ENCODE assay signal across 8 mouse cellular contexts in genomic region chrX:136707446-136708167, GRCm38 (mm10). TPM values are rescaled to one million over a fixed set of nuclear protein-coding genes. Genes with fewer than 3 reads are reported as not detected.
DNase-seq lines count a peak whose midpoint lies in the region; ATAC-seq and TF ChIP-seq lines count a peak whose summit lies in the region.

Tceal1 (plus strand) TSS chrX:136707982.

- 24% methylated on average over 15 of the region's 15 CpGs for WGBS in heart, embryonic 12.5 days
- WGBS in liver, embryonic 11.5 days, result 10% methylated on average over 15 of the region's 15 CpGs

- no peaks in the 10 kb centered on the region for H3K27me3 ChIP-seq in heart, embryonic 12.5 days (replicated peaks)
- H3K27me3 ChIP-seq in liver, embryonic 11.5 days (replicated peaks; ENCODE audit: control insufficient read depth, insufficient read depth, low read length), result no peaks in the 10 kb centered on the region
- H3K27me3 ChIP-seq in myocyte (ENCODE audit: control insufficient read depth, insufficient read depth, insufficient read length), result no peaks in the 10 kb centered on the region
- H3K27me3 ChIP-seq in testis, adult 2 months (ENCODE audit: control insufficient read depth, insufficient read depth, low read length), result no peaks in the 10 kb centered on the region

- H3ac ChIP-seq in myocyte (ENCODE audit: control insufficient read depth, insufficient read length), result no peak within 1 kb of the TSS

- peak within 1 kb of the TSS; percentile 83 for H3K27ac ChIP-seq in heart, embryonic 12.5 days (ENCODE audit: poor library complexity, severe bottlenecking)
- H3K27ac ChIP-seq in liver, embryonic 11.5 days (ENCODE audit: low read depth, low read length), result no peak within 1 kb of the TSS
- H3K27ac ChIP-seq in testis, adult 2 months (ENCODE audit: control insufficient read depth, insufficient read depth, low read depth, low read length), result peak within 1 kb of the TSS; percentile 88

- no peaks in the 10 kb centered on the region for H3K79me2 ChIP-seq in myocyte (ENCODE audit: control insufficient read depth, insufficient read depth)

- peak within 1 kb of the TSS; percentile 71 for H3K9ac ChIP-seq in heart, embryonic 12.5 days
- H3K9ac ChIP-seq in liver, embryonic 11.5 days (ENCODE audit: low read depth, low read length), result peak within 1 kb of the TSS; percentile 21

- DNase-seq in B cell, adult 2 months, result peak; percentile 19 to 27
- DNase-seq in brain, embryonic 14.5 days (ENCODE audit: low read depth), result peak; percentile 93
- DNase-seq in fibroblast of lung, adult 2 months (ENCODE audit: low read depth), result peak; percentile 40
- DNase-seq in kidney, postnatal 10 days, result peak; percentile 80
- peak; percentile 46 for DNase-seq in liver, embryonic 11.5 days (ENCODE audit: low spot score)

- no peaks in the 10 kb centered on the region for H3K36me3 ChIP-seq in heart, embryonic 12.5 days
- no peaks in the 10 kb centered on the region for H3K36me3 ChIP-seq in liver, embryonic 11.5 days (ENCODE audit: control insufficient read depth, insufficient read depth, low read length)
- no peaks in the 10 kb centered on the region for H3K36me3 ChIP-seq in myocyte (ENCODE audit: control insufficient read depth, insufficient read depth)
- no peaks in the 10 kb centered on the region for H3K36me3 ChIP-seq in testis, adult 2 months (ENCODE audit: control insufficient read depth, insufficient read depth, low read length)

- ATAC-seq in heart, embryonic 12.5 days (ENCODE audit: insufficient number of reproducible peaks, low FRiP score), result peak; percentile 92
- ATAC-seq in liver, embryonic 11.5 days (replicated peaks; ENCODE audit: low FRiP score), result peak; percentile 79

- TF ChIP-seq CTCF in brain, embryonic 14.5 days (IDR thresholded peaks at IDR 0.05; ENCODE audit: borderline replicate concordance, extremely low read depth, insufficient read depth, insufficient read length), result no peak
- TF ChIP-seq CTCF in testis, adult 2 months (IDR thresholded peaks at IDR 0.05; ENCODE audit: control insufficient read depth, insufficient read depth, insufficient replicate concordance, low read depth, low read length), result no peak

- H3K9me3 ChIP-seq in heart, embryonic 12.5 days (replicated peaks), result no peaks in the 10 kb centered on the region
- no peaks in the 10 kb centered on the region for H3K9me3 ChIP-seq in liver, embryonic 11.5 days (ENCODE audit: control insufficient read depth, low read length)

- TF ChIP-seq POLR2A in brain, embryonic 14.5 days (IDR thresholded peaks at IDR 0.05; ENCODE audit: borderline replicate concordance, extremely low read depth, insufficient read depth, insufficient read length, poor library complexity, severe bottlenecking), result peak; percentile 48; the same call in 1 of the 2 replicates
- no peak for TF ChIP-seq POLR2A in myocyte (IDR thresholded peaks at IDR 0.05; ENCODE audit: insufficient read length, low read depth)
- peak; percentile 45; the same call in 1 of the 2 replicates for TF ChIP-seq POLR2A in testis, adult 2 months (IDR thresholded peaks at IDR 0.05; ENCODE audit: control insufficient read depth, low read depth, low read length)

- H3K4me2 ChIP-seq in heart, embryonic 12.5 days, result peak within 1 kb of the TSS; percentile 67
- peak within 1 kb of the TSS; percentile 60 for H3K4me2 ChIP-seq in liver, embryonic 11.5 days
- peak within 1 kb of the TSS; percentile 53 for H3K4me2 ChIP-seq in myocyte (ENCODE audit: low read depth)

- H3K4me1 ChIP-seq in heart, embryonic 12.5 days (replicated peaks), result no peaks in the 10 kb centered on the region
- no peaks in the 10 kb centered on the region for H3K4me1 ChIP-seq in liver, embryonic 11.5 days (replicated peaks; ENCODE audit: control insufficient read depth, insufficient read depth, low read length)
- no peaks in the 10 kb centered on the region for H3K4me1 ChIP-seq in testis, adult 2 months (ENCODE audit: control insufficient read depth, insufficient read depth, low read length)

- H3K4me3 ChIP-seq in heart, embryonic 12.5 days, result peak within 1 kb of the TSS; percentile 62
- H3K4me3 ChIP-seq in liver, embryonic 11.5 days (ENCODE audit: low read depth, low read length), result peak within 1 kb of the TSS; percentile 47
- peak within 1 kb of the TSS; percentile 26 for H3K4me3 ChIP-seq in myocyte
- peak within 1 kb of the TSS; percentile 92 for H3K4me3 ChIP-seq in testis, adult 2 months (ENCODE audit: control insufficient read depth, low read depth, low read length)

TF ChIP-seq in myocyte, 11 proteins besides CTCF, POLR2A, EP300 and RAD21:
- TF ChIP-seq USF1 (IDR thresholded peaks at IDR 0.05; ENCODE audit: low read depth) (peak; percentile 88), TCF12 (IDR thresholded peaks at IDR 0.05; ENCODE audit: insufficient read depth, poor library complexity, severe bottlenecking) (no peak)

RNA-seq across cellular contexts. Expression of gene Tceal1, which starts in this region (rescaled TPM):
- 10.9 and 11.8 TPM in 2 replicates for polyA plus RNA-seq in brain, embryonic 14.5 days (2012; rRNA removed)
- 8.7 and 9.3 TPM in 2 replicates for polyA plus RNA-seq in heart, embryonic 12.5 days (2016; fragmentation: Nextera tagmentation; extraction: Ambion mirVana)
- polyA plus RNA-seq in liver, embryonic 11.5 days (2014; fragmentation: Nextera tagmentation; extraction: Ambion mirVana), result 2.9 and 3.5 TPM in 2 replicates
- polyA plus RNA-seq in myocyte (2012; fragmentation: generic; extraction: Trizol), result 1.1 TPM
- 1.0 and 1.3 TPM in 2 replicates for polyA plus RNA-seq in testis, adult 2 months (2012; rRNA removed)

Comparison
In these comparisons a context has a peak if more than half of its experiments do, and no peak if none do; other contexts are left out.
1. DNase-seq: peak in every context shown above with its lines; median percentile 93 in brain, embryonic 14.5 days; 80 in kidney, postnatal 10 days; 46 in liver, embryonic 11.5 days; 40 in fibroblast of lung, adult 2 months; 23 in B cell, adult 2 months.
2. H3K4me3 ChIP-seq: peak in every context shown above with its lines; median percentile 92 in testis, adult 2 months; 62 in heart, embryonic 12.5 days; 47 in liver, embryonic 11.5 days; 26 in myocyte.